Comparison of ENCODE assay signal across 9 mouse cellular contexts in genomic region chr4:62480709-62481605, GRCm38 (mm10). TPM values are rescaled to one million over a fixed set of nuclear protein-coding genes. Genes with fewer than 3 reads are reported as not detected.
DNase-seq lines count a peak whose midpoint lies in the region; ATAC-seq lines count a peak whose summit lies in the region.
"Had no signal": no experiment of that assay in that cellular context is flagged by ENCODE, and none has a peak within 500 bp of the region (broad histone marks: within the 10 kb centered on the region; RNA-seq: fewer than 3 reads in every experiment).

No protein-coding gene starts in this region.

- H3K4me1 ChIP-seq in heart, embryonic 15.5 days (replicated peaks) = peaks cover 11% of the 10 kb centered on the region
- 0 out of 2 replicates have a peak, but pooled peaks cover 5% of the 10 kb centered on the region for H3K4me1 ChIP-seq in intestine, embryonic 15.5 days (replicated peaks)
- peaks cover 6% of the 10 kb centered on the region for H3K4me1 ChIP-seq in midbrain, embryonic 13.5 days (replicated peaks)

- H3K4me2 ChIP-seq in heart, embryonic 15.5 days = peak overlapping the region; percentile 86; the same call in 1 of the 2 replicates
- peak overlapping the region; percentile 81 for H3K4me2 ChIP-seq in intestine, embryonic 15.5 days (replicated peaks)
- H3K4me2 ChIP-seq in midbrain, embryonic 13.5 days (replicated peaks) = no peak overlapping the region

- peak; percentile 21; the same call in 1 of the 2 replicates for ATAC-seq in heart, embryonic 15.5 days (replicated peaks; ENCODE audit: insufficient number of reproducible peaks, insufficient read depth, low FRiP score, low read depth)
- peak; percentile 18 for ATAC-seq in intestine, embryonic 15.5 days
- ATAC-seq in midbrain, embryonic 13.5 days = peak; percentile 49; the same call in 1 of the 2 replicates

- H3K4me3 ChIP-seq in heart, embryonic 15.5 days = peak overlapping the region; percentile 47; the same call in 1 of the 2 replicates
- H3K4me3 ChIP-seq in intestine, embryonic 15.5 days (replicated peaks) = peak overlapping the region; percentile 49
- no peak overlapping the region for H3K4me3 ChIP-seq in midbrain, embryonic 13.5 days (replicated peaks)

- no peak overlapping the region for H3K9ac ChIP-seq in heart, embryonic 15.5 days
- H3K9ac ChIP-seq in intestine, embryonic 15.5 days = no peak overlapping the region
- H3K9ac ChIP-seq in midbrain, embryonic 13.5 days (replicated peaks) = no peak overlapping the region

- intact Hi-C loops in heart, postnatal 25 days (cut with DNase I) = no loop called here

- no peaks in the 10 kb centered on the region for H3K36me3 ChIP-seq in heart, embryonic 15.5 days
- no peaks in the 10 kb centered on the region for H3K36me3 ChIP-seq in intestine, embryonic 15.5 days
- no peaks in the 10 kb centered on the region for H3K36me3 ChIP-seq in midbrain, embryonic 13.5 days

- no peak overlapping the region for H3K27ac ChIP-seq in heart, embryonic 15.5 days
- no peak overlapping the region for H3K27ac ChIP-seq in intestine, embryonic 15.5 days
- no peak overlapping the region for H3K27ac ChIP-seq in midbrain, embryonic 13.5 days
- H3K27ac ChIP-seq: heart, adult 2 months had no signal

- H3K27me3 ChIP-seq in heart, embryonic 15.5 days = peaks cover 12% of the 10 kb centered on the region; the same call in 1 of the 2 replicates
- H3K27me3 ChIP-seq in intestine, embryonic 15.5 days (replicated peaks) = no peaks in the 10 kb centered on the region
- peaks cover 42% of the 10 kb centered on the region for H3K27me3 ChIP-seq in midbrain, embryonic 13.5 days

- WGBS in heart, embryonic 15.5 days = 42% methylated on average over 10 of the region's 10 CpGs
- 33% methylated on average over 10 of the region's 10 CpGs for WGBS in intestine, embryonic 15.5 days
- 51% methylated on average over 10 of the region's 10 CpGs for WGBS in midbrain, embryonic 13.5 days

- no peaks in the 10 kb centered on the region for H3K9me3 ChIP-seq in heart, embryonic 15.5 days (replicated peaks)
- H3K9me3 ChIP-seq in intestine, embryonic 15.5 days = no peaks in the 10 kb centered on the region
- H3K9me3 ChIP-seq in midbrain, embryonic 13.5 days = no peaks in the 10 kb centered on the region

- DNase-seq in heart, postnatal 25 days (ENCODE audit: low spot score) = no peak
- peak; percentile 38 for DNase-seq in MN1 (ENCODE audit: low spot score)
- no peak for DNase-seq in gastrocnemius, postnatal 10 days
- no peak for DNase-seq in right cerebral cortex, adult 2 months (ENCODE audit: low spot score in 2 of 2)
- DNase-seq in urinary bladder, postnatal 25 days (ENCODE audit: low spot score) = no peak

RNA-seq across cellular contexts. Expression of gene Bspry, which starts 1.1 kb away (rescaled TPM):
- 1.4 and 4.4 TPM in 2 replicates for polyA plus RNA-seq in heart, embryonic 15.5 days (2015; fragmentation: Nextera tagmentation; extraction: Ambion mirVana)
- not detected for total RNA-seq in heart, postnatal 25 days (2021)
- polyA plus RNA-seq in intestine, embryonic 15.5 days (2015; fragmentation: Nextera tagmentation; extraction: Ambion mirVana) = 31.7 and 33.2 TPM in 2 replicates
- polyA plus RNA-seq in midbrain, embryonic 13.5 days (2015; fragmentation: Nextera tagmentation; extraction: Ambion mirVana) = 0.44 and 0.86 TPM in 2 replicates
- total RNA-seq in gastrocnemius, postnatal 10 days (2021) = under 1 TPM; 0.66 to 0.70 TPM

RNA-seq across cellular contexts. Expression of gene Wdr31, which starts 10.3 kb away (rescaled TPM):
- polyA plus RNA-seq in heart, embryonic 15.5 days (2015; fragmentation: Nextera tagmentation; extraction: Ambion mirVana) = 2.5 and 3.2 TPM in 2 replicates
- under 1 TPM; 0.42 to 0.48 TPM for total RNA-seq in heart, postnatal 25 days (2021)
- 7.7 and 9.1 TPM in 2 replicates for polyA plus RNA-seq in intestine, embryonic 15.5 days (2015; fragmentation: Nextera tagmentation; extraction: Ambion mirVana)
- polyA plus RNA-seq in midbrain, embryonic 13.5 days (2015; fragmentation: Nextera tagmentation; extraction: Ambion mirVana) = 9.6 and 10.8 TPM in 2 replicates
- total RNA-seq in gastrocnemius, postnatal 10 days (2021) = under 1 TPM; 0.27 to 0.54 TPM

RNA-seq across cellular contexts. Expression of gene Hdhd3, which starts 22.3 kb away (rescaled TPM):
- polyA plus RNA-seq in heart, embryonic 15.5 days (2015; fragmentation: Nextera tagmentation; extraction: Ambion mirVana) = 7.6 and 10.8 TPM in 2 replicates
- total RNA-seq in heart, postnatal 25 days (2021) = 1 to 10 TPM; 6.0 to 6.5 TPM
- polyA plus RNA-seq in intestine, embryonic 15.5 days (2015; fragmentation: Nextera tagmentation; extraction: Ambion mirVana) = 61.6 and 76.4 TPM in 2 replicates
- polyA plus RNA-seq in midbrain, embryonic 13.5 days (2015; fragmentation: Nextera tagmentation; extraction: Ambion mirVana) = 13.2 and 14.3 TPM in 2 replicates
- 1 to 10 TPM; 3.9 to 6.2 TPM for total RNA-seq in gastrocnemius, postnatal 10 days (2021)

RNA-seq across cellular contexts. Expression of gene Alad, which starts 38.8 kb away (rescaled TPM):
- 56.0 and 65.4 TPM in 2 replicates for polyA plus RNA-seq in heart, embryonic 15.5 days (2015; fragmentation: Nextera tagmentation; extraction: Ambion mirVana)
- 10 to 100 TPM; 60.2 to 63.3 TPM for total RNA-seq in heart, postnatal 25 days (2021)
- 156 and 161 TPM in 2 replicates for polyA plus RNA-seq in intestine, embryonic 15.5 days (2015; fragmentation: Nextera tagmentation; extraction: Ambion mirVana)
- 59.8 and 65.4 TPM in 2 replicates for polyA plus RNA-seq in midbrain, embryonic 13.5 days (2015; fragmentation: Nextera tagmentation; extraction: Ambion mirVana)
- 10 to 100 TPM; 26.9 to 30.0 TPM for total RNA-seq in gastrocnemius, postnatal 10 days (2021)

RNA-seq across cellular contexts. Expression of gene Pole3, which starts 43.9 kb away (rescaled TPM):
- 43.1 and 53.9 TPM in 2 replicates for polyA plus RNA-seq in heart, embryonic 15.5 days (2015; fragmentation: Nextera tagmentation; extraction: Ambion mirVana)
- total RNA-seq in heart, postnatal 25 days (2021) = 10 to 100 TPM; 17.3 to 18.4 TPM
- 70.5 and 71.5 TPM in 2 replicates for polyA plus RNA-seq in intestine, embryonic 15.5 days (2015; fragmentation: Nextera tagmentation; extraction: Ambion mirVana)
- 81.3 and 87.2 TPM in 2 replicates for polyA plus RNA-seq in midbrain, embryonic 13.5 days (2015; fragmentation: Nextera tagmentation; extraction: Ambion mirVana)
- 10 to 100 TPM; 20.9 to 21.8 TPM for total RNA-seq in gastrocnemius, postnatal 10 days (2021)
